Mouse (Mus musculus) liver, embryonic 14.5 days (tissue): Measurements from ENCODE around the gene Xdh.

Experiments used
- CTCF ChIP-seq: IDR thresholded peaks from 2 replicates; pipeline ENCODE4 v1.5.1; 2016; ENCODE audit warnings: antibody characterized with exemption, low read depth, control low read depth
- EP300 ChIP-seq: IDR thresholded peaks from 2 replicates; pipeline ENCODE4 v1.6.1; 2016; ENCODE audit warnings: antibody characterized with exemption, low read depth

- TF ChIP-seq EP300 (no peak), CTCF (no peak)
Observed at GRCm38 (mm10) chr17:73842963-73843362, 107.0 kb downstream of the Xdh start.
